Mouse (Mus musculus) stomach, postnatal 0 days (tissue): ENCODE data around the gene Tdrd9. TPM values are rescaled to one million over a fixed set of nuclear protein-coding genes. Genes with fewer than 3 reads are reported as not detected.
A peak's percentile ranks its signal among the peaks of the same experiment; 100 is the strongest.

ENCODE experiments used
- ATAC-seq: fragments of 200-750 bp; cut with Nextera tagmentation; 2 replicates; pipeline ENCODE4 v1.8.0; 2017; ENCODE audit not compliant: low FRiP score, low TSS enrichment
- DNase-seq: peaks from one replicate; pipeline ENCODE4 v3.0.0-alpha.2; 2016; ENCODE audit warnings: low spot score
- H3K27ac ChIP-seq: fragments of 300-500 bp; sonication (generic); replicated peaks from 2 replicates; pipeline ENCODE4 v1.5.1; 2014; ENCODE audit warnings: mild to moderate bottlenecking, control low read depth
- H3K27me3 ChIP-seq: fragments of 300-500 bp; sonication (generic); 2 replicates; pipeline ENCODE4 v1.6.1; 2014; ENCODE audit warnings: low read length; ENCODE audit not compliant: control insufficient read depth, insufficient read depth
- H3K36me3 ChIP-seq: fragments of 300-500 bp; sonication (generic); 2 replicates; pipeline ENCODE4 v1.6.1; 2014; ENCODE audit warnings: low read length, mixed read lengths; ENCODE audit not compliant: control insufficient read depth, insufficient read depth
- H3K4me1 ChIP-seq: fragments of 300-500 bp; sonication (generic); replicated peaks from 2 replicates; pipeline ENCODE4 v1.6.1; 2014; ENCODE audit warnings: antibody characterized with exemption; ENCODE audit not compliant: control insufficient read depth, insufficient read depth
- H3K4me2 ChIP-seq: fragments of 300-500 bp; sonication (generic); replicated peaks from 2 replicates; pipeline ENCODE4 v1.6.1; 2014; ENCODE audit warnings: low read depth, mild to moderate bottlenecking, control low read depth, moderate library complexity
- H3K4me3 ChIP-seq: fragments of 300-500 bp; sonication (generic); 2 replicates; pipeline ENCODE4 v1.5.1; 2014; ENCODE audit warnings: low read depth, low read length, control low read depth
- H3K9ac ChIP-seq: fragments of 300-500 bp; sonication (generic); 2 replicates; pipeline ENCODE4 v1.6.1; 2014; ENCODE audit warnings: mild to moderate bottlenecking, low read length, control low read depth, mixed read lengths
- H3K9me3 ChIP-seq: fragments of 300-500 bp; sonication (generic); 2 replicates; pipeline ENCODE4 v1.6.1; 2016; ENCODE audit warnings: low read length; ENCODE audit not compliant: control insufficient read depth
- CTCF ChIP-seq: IDR thresholded peaks from 2 replicates; pipeline ENCODE4 v1.5.1; 2016; ENCODE audit warnings: antibody characterized with exemption, low read depth, mild to moderate bottlenecking, moderate library complexity
- EP300 ChIP-seq: optimal IDR thresholded peaks from 2 replicates; pipeline ENCODE3; 2016; ENCODE audit warnings: antibody characterized with exemption
- WGBS: fragments of 180-500 bp; shearing (Covaris S2); extraction: QIAGEN DNeasy Blood & Tissue Kit; methylation state at CpG from one replicate; pipeline ENCODE4 v1.1.7; 2014; 5-methylcytosine and 5-hydroxymethylcytosine counted together
- polyA plus RNA-seq: library from polyadenylated mRNA; unstranded; fragments of >200 nt; fragmentation: Nextera tagmentation; extraction: Ambion mirVana; gene quantifications from 2 replicates; pipeline ENCODE4 v1.2.1, GENCODE M21; 2015

The Tdrd9 gene
- polyA plus RNA-seq, 1 experiment from 2014 or later, result 0.01 TPM

- no peak overlapping the region for H3K27ac ChIP-seq
- H3K4me2 ChIP-seq, result no peak overlapping the region
- ATAC-seq (peak; percentile 78), DNase-seq (peak; percentile 84)
- peaks cover 15% of the 10 kb centered on the region for H3K36me3 ChIP-seq
- H3K27me3 ChIP-seq, result no peaks in the 10 kb centered on the region
- H3K4me3 ChIP-seq, result no peak overlapping the region
- H3K9ac ChIP-seq, result no peak overlapping the region
- 37% methylated on average over 9 of the region's 9 CpGs for WGBS
- TF ChIP-seq EP300, result no peak
- peak; percentile 91 for TF ChIP-seq CTCF
- no peaks in the 10 kb centered on the region for H3K4me1 ChIP-seq
- no peaks in the 10 kb centered on the region for H3K9me3 ChIP-seq
These were observed 13.1 kb upstream of the Tdrd9 start for GRCm38 (mm10) chr12:111958101-111958865.

DNA sequence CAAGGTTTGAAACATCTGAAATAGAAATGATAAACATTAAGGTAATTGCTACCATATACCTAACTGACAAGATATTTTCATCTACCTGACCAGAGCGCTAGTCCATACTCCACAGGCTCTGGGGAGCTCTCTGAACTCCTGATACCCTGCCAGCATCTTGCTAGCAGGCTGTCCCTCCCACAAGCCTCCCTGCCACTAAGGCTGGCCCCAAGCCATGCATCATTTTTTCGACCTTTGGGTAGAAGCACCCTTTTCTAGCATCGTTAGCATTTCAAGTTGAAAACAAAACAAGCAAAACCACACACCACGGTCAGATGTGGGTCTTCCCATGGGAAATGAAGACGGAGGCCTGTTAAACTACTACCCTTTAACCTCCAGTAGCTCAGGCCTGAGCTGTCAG is 8.0 kb upstream of the Tdrd9 start:
- Histone ChIP-seq H3K4me3 (no peak overlapping the region), H3K4me2 (no peak overlapping the region), H3K9ac (no peak overlapping the region), H3K27me3 (no peaks in the 10 kb centered on the region), H3K27ac (no peak overlapping the region), H3K36me3 (peaks cover 15% of the 10 kb centered on the region), H3K9me3 (no peaks in the 10 kb centered on the region), H3K4me1 (peaks cover 3% of the 10 kb centered on the region; the same call in 1 of the 2 replicates)
- no peak for TF ChIP-seq EP300
- no peak for TF ChIP-seq CTCF
- WGBS, result 82% methylated on average over 5 of the region's 5 CpGs
- ATAC-seq (no peak), DNase-seq (no peak)

DNA sequence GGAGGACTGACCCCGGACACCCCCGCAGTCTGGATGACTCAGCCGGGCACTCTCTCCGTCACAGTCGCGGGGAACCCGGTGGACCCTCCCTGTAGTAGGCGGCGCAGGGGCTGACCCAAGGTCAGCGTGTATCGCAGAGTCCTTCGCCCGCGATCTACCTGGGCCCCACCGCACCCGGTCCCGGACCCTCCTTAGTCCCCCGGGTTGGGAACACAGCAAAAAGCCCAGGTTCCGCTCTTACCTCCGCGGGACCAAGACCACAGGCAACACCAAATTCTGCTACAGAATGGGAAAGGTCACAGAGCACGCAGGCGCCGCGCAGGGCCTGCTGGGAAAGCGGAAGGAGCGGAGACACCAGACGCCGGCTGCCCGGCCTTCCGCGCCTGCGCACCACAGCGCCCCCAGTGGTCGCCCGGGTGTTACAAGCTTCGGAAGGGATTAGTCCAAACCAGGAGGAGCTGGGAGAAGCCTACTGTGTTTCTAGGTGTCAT is 4.6 kb upstream of the Tdrd9 start, which contains the start of gene Atp5mpl:
Atp5mpl (minus strand) TSS at position 295 of the 491 bp plus-strand sequence.
- Histone ChIP-seq H3K27me3 (no peaks in the 10 kb centered on the region), H3K4me1 (peaks cover 3% of the 10 kb centered on the region; the same call in 1 of the 2 replicates), H3K9me3 (no peaks in the 10 kb centered on the region), H3K4me2 (peak within 1 kb of the TSS; percentile 82), H3K9ac (peak within 1 kb of the TSS; percentile 92), H3K36me3 (peaks cover 2% of the 10 kb centered on the region; the same call in 1 of the 2 replicates), H3K27ac (peak within 1 kb of the TSS; percentile 71), H3K4me3 (peak within 1 kb of the TSS; percentile 90)
- peak; percentile 92 for ATAC-seq
- TF ChIP-seq EP300, result no peak
- peak; percentile 98 for TF ChIP-seq CTCF
- peak; percentile 98 for DNase-seq
- WGBS, result under 1% methylated on average over 37 of the region's 37 CpGs

DNA sequence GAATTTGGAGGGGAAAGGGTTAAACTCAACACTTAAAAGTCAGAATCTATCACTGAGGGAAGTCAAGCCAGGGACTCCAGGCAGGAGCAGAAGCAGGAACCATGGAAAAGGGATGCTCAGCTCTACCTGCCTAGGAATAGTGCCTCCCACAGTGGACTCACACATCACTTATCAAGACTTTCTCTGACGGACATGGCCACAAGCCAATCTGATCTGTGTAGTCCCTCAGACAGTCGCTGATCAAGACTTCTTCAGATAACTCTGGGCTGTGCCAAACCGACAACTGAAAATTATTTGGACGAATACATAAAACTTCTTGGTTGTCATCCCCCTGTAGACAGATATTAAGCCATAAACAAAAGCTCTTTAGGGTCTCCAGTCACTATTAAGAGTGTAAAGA is 1.3 kb upstream of the Tdrd9 start:
- TF ChIP-seq CTCF (no peak), EP300 (no peak)
- no peak for ATAC-seq

GRCm38 (mm10) chr12:111972504-111972903 is 1.1 kb downstream of the Tdrd9 start:
- H3K9ac ChIP-seq, result no peak overlapping the region
- no peak overlapping the region for H3K27ac ChIP-seq
- ATAC-seq, result no peak
- WGBS, result 90% methylated on average over 10 of the region's 10 CpGs
- H3K4me3 ChIP-seq, result no peak overlapping the region
- H3K27me3 ChIP-seq, result no peaks in the 10 kb centered on the region
- no peaks in the 10 kb centered on the region for H3K9me3 ChIP-seq
- no peak for DNase-seq
- no peak overlapping the region for H3K4me2 ChIP-seq
- no peaks in the 10 kb centered on the region for H3K4me1 ChIP-seq
- H3K36me3 ChIP-seq, result no peaks in the 10 kb centered on the region
- TF ChIP-seq CTCF (no peak), EP300 (no peak)

More for the DNA sequence above, 1.3 kb upstream of the Tdrd9 start:
- no peaks in the 10 kb centered on the region for H3K36me3 ChIP-seq
- H3K4me1 ChIP-seq, result peaks cover 3% of the 10 kb centered on the region; the same call in 1 of the 2 replicates
- DNase-seq, result no peak
- H3K27me3 ChIP-seq, result no peaks in the 10 kb centered on the region
- 76% methylated on average over 4 of the region's 4 CpGs for WGBS
- H3K9me3 ChIP-seq, result no peaks in the 10 kb centered on the region
- no peak overlapping the region for H3K4me3 ChIP-seq
- no peak overlapping the region for H3K9ac ChIP-seq
- H3K4me2 ChIP-seq, result no peak overlapping the region
- H3K27ac ChIP-seq, result no peak overlapping the region

- no peak for ATAC-seq
- Histone ChIP-seq H3K9me3 (no peaks in the 10 kb centered on the region), H3K27ac (no peak overlapping the region), H3K36me3 (no peaks in the 10 kb centered on the region), H3K27me3 (no peaks in the 10 kb centered on the region), H3K4me2 (no peak overlapping the region), H3K4me1 (no peaks in the 10 kb centered on the region), H3K4me3 (no peak overlapping the region), H3K9ac (no peak overlapping the region)
- no peak for DNase-seq
- WGBS, result 69% methylated on average over 6 of the region's 6 CpGs
- TF ChIP-seq CTCF (no peak), EP300 (no peak)
These were observed 3.2 kb downstream of the Tdrd9 start for GRCm38 (mm10) chr12:111974578-111974977.
